In genomic region chr5:115438667-115439066, GRCm38 (mm10) we compare ENCODE assay signal across 15 mouse cellular contexts. TPM values are rescaled to one million over a fixed set of nuclear protein-coding genes. Genes with fewer than 3 reads are reported as not detected.
DNase-seq lines count a peak whose midpoint lies in the region; ATAC-seq lines count a peak whose summit lies in the region.
"Had no signal": no experiment of that assay in that cellular context is flagged by ENCODE, and none has a peak within 500 bp of the region (broad histone marks: within the 10 kb centered on the region; RNA-seq: fewer than 3 reads in every experiment).

No protein-coding gene starts in this region.

- H3K36me3 ChIP-seq in neural tube, embryonic 11.5 days (ENCODE audit: control insufficient read depth, insufficient read depth, low read length): peaks cover 19% of the 10 kb centered on the region
- peaks cover 34% of the 10 kb centered on the region for H3K36me3 ChIP-seq in forebrain, embryonic 15.5 days
- peaks cover 64% of the 10 kb centered on the region for H3K36me3 ChIP-seq in limb, embryonic 12.5 days
- peaks cover 9% of the 10 kb centered on the region for H3K36me3 ChIP-seq in liver, embryonic 12.5 days
- H3K36me3 ChIP-seq in kidney, embryonic 14.5 days (ENCODE audit: control insufficient read depth, insufficient read depth, low read length): peaks cover 58% of the 10 kb centered on the region

- H3K27ac ChIP-seq in neural tube, embryonic 11.5 days (ENCODE audit: low read depth, low read length): peak overlapping the region; percentile 100
- peak overlapping the region; percentile 100 for H3K27ac ChIP-seq in forebrain, embryonic 15.5 days (replicated peaks)
- H3K27ac ChIP-seq in limb, embryonic 12.5 days: peak overlapping the region; percentile 98
- H3K27ac ChIP-seq in liver, embryonic 12.5 days: no peak overlapping the region
- no peak overlapping the region for H3K27ac ChIP-seq in kidney, embryonic 14.5 days (ENCODE audit: low read depth, low read length)
- H3K27ac ChIP-seq: gastrocnemius, adult 2 months; stomach, embryonic 15.5 days had no signal

- no peaks in the 10 kb centered on the region for H3K9me3 ChIP-seq in neural tube, embryonic 11.5 days (ENCODE audit: control insufficient read depth, low read length)
- H3K9me3 ChIP-seq in forebrain, embryonic 15.5 days: no peaks in the 10 kb centered on the region
- H3K9me3 ChIP-seq in limb, embryonic 12.5 days: 0 out of 2 replicates have a peak, but pooled peaks cover 3% of the 10 kb centered on the region
- H3K9me3 ChIP-seq in liver, embryonic 12.5 days (replicated peaks): no peaks in the 10 kb centered on the region
- no peaks in the 10 kb centered on the region for H3K9me3 ChIP-seq in kidney, embryonic 14.5 days (ENCODE audit: control insufficient read depth, low read length)
- H3K9me3 ChIP-seq: stomach, embryonic 15.5 days had no signal

- no peaks in the 10 kb centered on the region for H3K27me3 ChIP-seq in neural tube, embryonic 11.5 days (ENCODE audit: control insufficient read depth, insufficient read depth, low read length)
- no peaks in the 10 kb centered on the region for H3K27me3 ChIP-seq in forebrain, embryonic 15.5 days
- no peaks in the 10 kb centered on the region for H3K27me3 ChIP-seq in limb, embryonic 12.5 days
- peaks cover 67% of the 10 kb centered on the region for H3K27me3 ChIP-seq in liver, embryonic 12.5 days (replicated peaks)
- H3K27me3 ChIP-seq in kidney, embryonic 14.5 days (ENCODE audit: control insufficient read depth, insufficient read depth, low read length): no peaks in the 10 kb centered on the region
- H3K27me3 ChIP-seq: stomach, embryonic 15.5 days had no signal

- peak overlapping the region; percentile 97 for H3K4me2 ChIP-seq in neural tube, embryonic 11.5 days (ENCODE audit: low read depth)
- H3K4me2 ChIP-seq in forebrain, embryonic 15.5 days (replicated peaks): no peak overlapping the region
- no peak overlapping the region for H3K4me2 ChIP-seq in limb, embryonic 12.5 days
- no peak overlapping the region for H3K4me2 ChIP-seq in liver, embryonic 12.5 days
- no peak overlapping the region for H3K4me2 ChIP-seq in kidney, embryonic 14.5 days (replicated peaks; ENCODE audit: low read depth, low read length)
- H3K4me2 ChIP-seq: liver, embryonic 11.5 days; stomach, embryonic 15.5 days had no signal

- no peak for ATAC-seq in neural tube, embryonic 11.5 days (ENCODE audit: insufficient read depth, low FRiP score, low TSS enrichment)
- no peak for ATAC-seq in forebrain, embryonic 15.5 days (replicated peaks)
- ATAC-seq in limb, embryonic 12.5 days (ENCODE audit: insufficient number of reproducible peaks, insufficient read depth, low FRiP score, low TSS enrichment, low read depth): no peak
- ATAC-seq in liver, embryonic 12.5 days: no peak
- ATAC-seq in kidney, embryonic 14.5 days (ENCODE audit: low FRiP score, low TSS enrichment): no peak
- ATAC-seq: intestine, postnatal 0 days had no signal

- 40% methylated on average over 7 of the region's 7 CpGs for WGBS in neural tube, embryonic 11.5 days
- WGBS in forebrain, embryonic 15.5 days: 8% methylated on average over 7 of the region's 7 CpGs
- 13% methylated on average over 7 of the region's 7 CpGs for WGBS in limb, embryonic 12.5 days
- 45% methylated on average over 5 of the region's 7 CpGs for WGBS in liver, embryonic 12.5 days (ENCODE audit: insufficient replicate concordance)
- 23% methylated on average over 6 of the region's 7 CpGs for WGBS in kidney, embryonic 14.5 days

- no peak overlapping the region; the same call in 1 of the 2 replicates for H3K4me3 ChIP-seq in neural tube, embryonic 11.5 days (ENCODE audit: low read depth, low read length)
- no peak overlapping the region for H3K4me3 ChIP-seq in forebrain, embryonic 15.5 days
- no peak overlapping the region for H3K4me3 ChIP-seq in limb, embryonic 12.5 days (replicated peaks)
- H3K4me3 ChIP-seq in liver, embryonic 12.5 days: no peak overlapping the region
- H3K4me3 ChIP-seq in kidney, embryonic 14.5 days (ENCODE audit: low read length): no peak overlapping the region
- H3K4me3 ChIP-seq: gastrocnemius, adult 2 months; myocyte; stomach, embryonic 15.5 days had no signal

- no peak for DNase-seq in neural tube, embryonic 11.5 days (ENCODE audit: low spot score)
- DNase-seq in neural tube, embryonic 10.5 days (ENCODE audit: extremely low spot score, low spot score): no peak
- DNase-seq in MN1 (ENCODE audit: low spot score): no peak
- no peak for DNase-seq in ovary, postnatal 14 days (ENCODE audit: low spot score)
- DNase-seq: adrenal gland, postnatal 10 days; gastrocnemius, adult 2 months; layer of hippocampus, postnatal 36 days had no signal

- peaks cover 51% of the 10 kb centered on the region for H3K4me1 ChIP-seq in neural tube, embryonic 11.5 days (ENCODE audit: control insufficient read depth, insufficient read depth, low read length)
- H3K4me1 ChIP-seq in forebrain, embryonic 15.5 days: peaks cover 68% of the 10 kb centered on the region
- peaks cover 56% of the 10 kb centered on the region for H3K4me1 ChIP-seq in limb, embryonic 12.5 days (replicated peaks)
- H3K4me1 ChIP-seq in liver, embryonic 12.5 days: peaks cover 10% of the 10 kb centered on the region; the same call in 1 of the 2 replicates
- H3K4me1 ChIP-seq in kidney, embryonic 14.5 days (ENCODE audit: control insufficient read depth, insufficient read depth, low read length): peaks cover 51% of the 10 kb centered on the region

- peak overlapping the region; percentile 41 for H3K9ac ChIP-seq in neural tube, embryonic 11.5 days (ENCODE audit: low read length)
- H3K9ac ChIP-seq in forebrain, embryonic 15.5 days (replicated peaks): peak overlapping the region; percentile 34; the same call in 1 of the 2 replicates
- H3K9ac ChIP-seq in limb, embryonic 12.5 days (replicated peaks): peak overlapping the region; percentile 18; the same call in 1 of the 2 replicates
- H3K9ac ChIP-seq in liver, embryonic 12.5 days: no peak overlapping the region
- no peak overlapping the region for H3K9ac ChIP-seq in kidney, embryonic 14.5 days (ENCODE audit: low read depth, low read length)
- H3K9ac ChIP-seq: stomach, embryonic 15.5 days had no signal

RNA-seq across cellular contexts. Expression of gene Msi1, which starts 9.3 kb away (rescaled TPM):
- 138 and 147 TPM in 2 replicates for polyA plus RNA-seq in neural tube, embryonic 11.5 days (2014; fragmentation: Nextera tagmentation; extraction: Ambion mirVana)
- polyA plus RNA-seq in forebrain, embryonic 15.5 days (2015; fragmentation: Nextera tagmentation; extraction: Ambion mirVana): 70.0 and 75.8 TPM in 2 replicates
- polyA plus RNA-seq in limb, embryonic 12.5 days (2016; fragmentation: Nextera tagmentation; extraction: Ambion mirVana): 29.4 and 29.5 TPM in 2 replicates
- 2.5 and 2.7 TPM in 2 replicates for polyA plus RNA-seq in liver, embryonic 12.5 days (2016; fragmentation: Nextera tagmentation; extraction: Ambion mirVana)
- polyA plus RNA-seq in kidney, embryonic 14.5 days (2014; fragmentation: Nextera tagmentation; extraction: Ambion mirVana): 26.2 and 34.0 TPM in 2 replicates

RNA-seq across cellular contexts. Expression of gene Pla2g1b, which starts 27.4 kb away (rescaled TPM):
- polyA plus RNA-seq in neural tube, embryonic 11.5 days (2014; fragmentation: Nextera tagmentation; extraction: Ambion mirVana): not detected in 2 replicates
- polyA plus RNA-seq in forebrain, embryonic 15.5 days (2015; fragmentation: Nextera tagmentation; extraction: Ambion mirVana): not detected in 2 replicates
- not detected in 2 replicates for polyA plus RNA-seq in limb, embryonic 12.5 days (2016; fragmentation: Nextera tagmentation; extraction: Ambion mirVana)
- polyA plus RNA-seq in liver, embryonic 12.5 days (2016; fragmentation: Nextera tagmentation; extraction: Ambion mirVana): 0.42 and 0.69 TPM in 2 replicates
- polyA plus RNA-seq in kidney, embryonic 14.5 days (2014; fragmentation: Nextera tagmentation; extraction: Ambion mirVana): 0.46 and 0.57 TPM in 2 replicates
- polyA plus RNA-seq: myocyte had no signal

RNA-seq across cellular contexts. Expression of gene Sirt4, which starts 45.9 kb away (rescaled TPM):
- 15.5 and 23.5 TPM in 2 replicates for polyA plus RNA-seq in neural tube, embryonic 11.5 days (2014; fragmentation: Nextera tagmentation; extraction: Ambion mirVana)
- 34.0 and 34.2 TPM in 2 replicates for polyA plus RNA-seq in forebrain, embryonic 15.5 days (2015; fragmentation: Nextera tagmentation; extraction: Ambion mirVana)
- polyA plus RNA-seq in limb, embryonic 12.5 days (2016; fragmentation: Nextera tagmentation; extraction: Ambion mirVana): 21.9 and 24.9 TPM in 2 replicates
- polyA plus RNA-seq in liver, embryonic 12.5 days (2016; fragmentation: Nextera tagmentation; extraction: Ambion mirVana): 6.3 and 7.5 TPM in 2 replicates
- polyA plus RNA-seq in kidney, embryonic 14.5 days (2014; fragmentation: Nextera tagmentation; extraction: Ambion mirVana): 16.4 and 20.9 TPM in 2 replicates

Comparison
In these comparisons a context has a peak if more than half of its experiments do, and no peak if none do; other contexts are left out.
1. H3K27ac ChIP-seq: peak in neural tube, embryonic 11.5 days (single experiment), forebrain, embryonic 15.5 days (single experiment) and limb, embryonic 12.5 days (single experiment); none in liver, embryonic 12.5 days (single experiment) and kidney, embryonic 14.5 days (single experiment).
2. H3K9ac ChIP-seq: peak in neural tube, embryonic 11.5 days (single experiment), forebrain, embryonic 15.5 days (single experiment) and limb, embryonic 12.5 days (single experiment); none in liver, embryonic 12.5 days (single experiment) and kidney, embryonic 14.5 days (single experiment).